In genomic region chr2:180346820-180347497, GRCm38 (mm10) we compare ENCODE assay signal across 8 mouse cellular contexts. TPM values are rescaled to one million over a fixed set of nuclear protein-coding genes. Genes with fewer than 3 reads are reported as not detected.
DNase-seq lines count a peak whose midpoint lies in the region; ATAC-seq lines count a peak whose summit lies in the region.

No protein-coding gene starts in this region.

- no peaks in the 10 kb centered on the region for H3K4me1 ChIP-seq in hindbrain, embryonic 15.5 days (replicated peaks)

- H3K27me3 ChIP-seq in hindbrain, embryonic 15.5 days = no peaks in the 10 kb centered on the region

- H3K27ac ChIP-seq in hindbrain, embryonic 15.5 days (replicated peaks) = no peak overlapping the region

- no peak overlapping the region for H3K9ac ChIP-seq in hindbrain, embryonic 15.5 days

- peak; percentile 66; the same call in 1 of the 2 replicates for ATAC-seq in hindbrain, embryonic 15.5 days (ENCODE audit: low FRiP score, low read depth)

- H3K4me3 ChIP-seq in hindbrain, embryonic 15.5 days = no peak overlapping the region

- no peaks in the 10 kb centered on the region for H3K9me3 ChIP-seq in hindbrain, embryonic 15.5 days

- H3K36me3 ChIP-seq in hindbrain, embryonic 15.5 days = no peaks in the 10 kb centered on the region

- 30% methylated on average over 9 of the region's 9 CpGs for WGBS in hindbrain, embryonic 15.5 days

- no peak overlapping the region for H3K4me2 ChIP-seq in hindbrain, embryonic 15.5 days

- DNase-seq in R1 (ENCODE audit: low read depth, low spot score) = peak; percentile 86
- peak; percentile 86 for DNase-seq in cerebellum, postnatal 14 days
- DNase-seq in frontal cortex, postnatal 25 days (ENCODE audit: low spot score in 2 of 2) = peak; percentile 59 to 74
- DNase-seq in layer of hippocampus, postnatal 25 days (ENCODE audit: extremely low spot score in 1 of 2, low spot score in 1 of 2) = peak; percentile 73 to 87
- DNase-seq in lung, postnatal 36 days = peak; percentile 87
- DNase-seq in retina, postnatal 1 day = peak; percentile 88
- DNase-seq in thymus, postnatal 4 days = peak; percentile 83

RNA-seq across cellular contexts. Expression of gene Gata5, which starts 12.5 kb away (rescaled TPM):
- polyA plus RNA-seq in hindbrain, embryonic 15.5 days (2015; fragmentation: Nextera tagmentation; extraction: Ambion mirVana) = not detected in 2 replicates
- not detected for total RNA-seq in layer of hippocampus, postnatal 25 days (2021)

RNA-seq across cellular contexts. Expression of gene Rbbp8nl, which starts 57.3 kb away (rescaled TPM):
- polyA plus RNA-seq in hindbrain, embryonic 15.5 days (2015; fragmentation: Nextera tagmentation; extraction: Ambion mirVana) = not detected in 2 replicates
- not detected for total RNA-seq in layer of hippocampus, postnatal 25 days (2021)
